Mouse (Mus musculus) effector memory CD4-positive, alpha-beta T cell, adult 5 months (primary cell): ENCODE measurements around the gene Smo. TPM values are rescaled to one million over a fixed set of nuclear protein-coding genes. Genes with fewer than 3 reads are reported as not detected.

Experiments used
- polyA plus RNA-seq: library from polyadenylated mRNA; unstranded; fragments of 100-300 nt; shearing (Covaris generic); gene quantifications from one replicate; pipeline ENCODE4 v1.2.1, GENCODE M21; 2017

Smo gene
- not detected for polyA plus RNA-seq

DNA sequence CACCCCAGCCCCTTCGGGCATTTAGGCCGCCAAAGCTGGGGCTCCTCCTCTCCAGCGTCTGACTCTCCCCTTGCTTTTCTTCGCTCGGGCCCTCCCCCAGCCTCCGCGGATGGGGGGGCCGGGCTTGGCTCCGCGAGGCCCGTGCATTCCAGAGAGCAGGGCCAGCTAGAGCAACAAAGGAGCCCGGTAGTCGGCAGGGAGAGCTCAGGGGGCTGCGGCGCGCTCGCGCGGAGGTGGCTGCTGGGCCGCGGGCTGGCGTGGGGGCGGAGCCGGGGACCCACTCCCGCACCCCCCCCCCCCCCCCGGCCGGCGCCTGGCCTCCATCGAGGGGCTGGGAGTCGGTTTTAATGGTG is at the start of gene Smo:
Smo (plus strand) TSS at position 168 of the 353 bp plus-strand sequence.

DNA sequence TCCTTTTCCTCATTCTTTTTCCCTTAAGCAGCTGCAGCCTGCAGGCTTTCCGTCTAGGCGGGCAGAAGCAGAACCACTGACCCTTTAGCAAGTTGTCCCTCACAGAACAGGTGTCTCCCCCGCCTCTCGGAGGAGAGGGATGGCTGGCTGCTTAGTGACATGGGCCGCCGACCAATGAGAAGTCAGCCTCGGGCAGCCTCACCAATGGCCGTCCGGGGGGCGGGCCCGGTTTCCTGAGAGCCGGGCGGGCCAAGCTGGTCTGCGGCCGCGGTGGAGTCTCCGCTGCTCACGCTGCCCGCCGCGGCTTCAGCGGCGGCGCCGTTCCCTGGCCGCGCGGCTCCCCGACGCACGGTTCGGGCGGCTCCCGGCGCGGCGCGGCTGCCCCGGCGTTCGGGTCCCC is 41.4 kb upstream of the Smo start, which contains the start of gene Tspan33:
Tspan33 (plus strand) TSS at position 270 of the 400 bp plus-strand sequence.

DNA sequence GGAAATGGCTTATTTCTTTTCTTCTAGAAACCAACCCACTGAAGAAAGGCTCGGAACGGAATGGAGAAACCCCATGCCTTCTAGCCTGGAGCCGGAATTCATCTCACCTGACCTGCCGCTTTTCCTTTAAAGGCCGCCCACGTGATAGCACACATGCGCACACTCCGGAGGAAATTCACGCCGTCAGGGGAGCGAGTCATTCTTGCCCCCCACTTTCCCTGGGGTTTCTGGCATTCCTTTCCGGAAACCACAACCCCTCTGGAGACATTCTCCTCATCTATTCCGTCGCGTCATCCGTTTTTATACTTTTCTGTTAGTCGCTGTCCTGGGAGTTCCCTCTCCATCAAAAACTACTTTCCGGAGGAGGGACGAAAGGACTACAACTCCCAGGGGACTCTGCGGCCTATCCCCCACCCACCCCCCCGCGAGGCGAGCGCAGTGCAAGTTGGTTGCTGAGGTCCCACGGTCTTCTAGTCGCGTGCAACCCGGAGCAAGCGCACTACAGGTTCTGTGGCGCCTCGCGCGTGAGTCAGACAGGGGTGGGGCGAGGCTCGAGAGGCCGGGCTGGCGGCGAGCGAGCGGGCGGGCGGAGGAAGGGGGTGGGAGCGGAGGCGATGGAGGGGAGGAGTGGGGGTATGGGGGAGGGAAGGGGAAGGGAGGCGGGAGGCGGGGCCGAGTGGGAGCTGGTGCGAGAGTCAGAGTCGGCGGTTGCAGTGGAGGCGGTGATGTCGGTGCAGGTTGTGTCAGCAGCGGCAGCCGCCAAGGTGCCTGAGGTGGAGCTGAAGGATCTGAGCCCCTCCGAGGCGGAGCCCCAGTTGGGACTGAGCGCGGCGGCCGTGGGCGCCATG is 32.7 kb downstream of the Smo start, which contains the start of gene Ahcyl2:
Ahcyl2 (plus strand) TSS at position 199 of the 848 bp plus-strand sequence.

Other genes with a start within 250 kb of the Smo start
- gene Kcp, start 227.6 kb upstream of the Smo start, polyA plus RNA-seq, result 0.32 TPM
- 19.7 TPM for gene Irf5, start 208.9 kb upstream of the Smo start, polyA plus RNA-seq
- gene Tnpo3, start 125.6 kb upstream of the Smo start, polyA plus RNA-seq, result 91.2 TPM
- 0.47 TPM for gene Tspan33, start 41.3 kb upstream of the Smo start, polyA plus RNA-seq
- 90.3 TPM for gene Ahcyl2, start 32.5 kb downstream of the Smo start, polyA plus RNA-seq
- gene Strip2, start 181.5 kb downstream of the Smo start, polyA plus RNA-seq, result not detected